Mouse (Mus musculus): ENCODE measurements at regions not wholly inside any gene's neighbourhood (a gene's known extent, or its start where the extent isn't known, plus 50 kb on each side); places are given as distances from the start of the nearest gene placed in this dataset.

DNA sequence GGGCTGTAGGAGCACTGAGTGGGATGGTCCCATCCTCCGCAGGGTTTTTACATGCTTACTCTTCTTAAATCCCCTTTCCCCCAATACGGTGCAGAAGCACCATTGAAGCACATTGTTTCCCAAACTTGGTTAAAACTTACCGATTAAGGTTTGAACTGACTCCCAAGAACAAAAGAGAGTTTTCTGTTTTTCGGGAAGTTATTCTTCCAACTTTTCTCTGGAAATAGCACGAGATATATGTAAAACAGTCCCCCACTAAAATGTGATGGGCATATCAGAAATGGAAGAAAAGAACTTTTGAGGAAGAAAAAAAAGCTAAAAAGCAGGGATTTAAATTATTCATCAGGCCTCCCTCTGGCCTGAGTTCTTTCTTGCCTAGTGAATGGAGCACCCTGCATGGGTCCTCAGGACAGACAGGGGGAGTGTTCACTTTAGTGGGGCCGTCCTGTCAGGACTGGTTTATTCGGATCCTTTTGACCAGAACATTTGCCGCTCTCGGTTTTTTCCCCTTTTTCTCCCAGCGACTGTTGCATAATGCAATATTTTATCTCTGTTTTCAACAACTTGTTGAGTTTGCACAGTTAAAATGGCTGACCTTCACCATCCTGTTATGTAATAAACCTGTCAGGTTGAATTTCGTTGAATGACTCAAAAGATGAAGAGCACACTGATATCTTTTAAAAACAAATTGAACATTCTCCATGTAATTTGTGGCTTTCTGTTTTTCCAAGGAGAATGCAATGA is 187.4 kb upstream of the Dnajc24 start:
- Histone ChIP-seq H3K4me2 (no peak overlapping the region), H3K36me3 (replicated peaks) (no peaks in the 10 kb centered on the region), H3K4me1 (peaks cover 20% of the 10 kb centered on the region), H3K27ac (no peak overlapping the region), H3K9me3 (no peaks in the 10 kb centered on the region), H3K4me3 (no peak overlapping the region), H3K9ac (no peak overlapping the region), H3K27me3 (replicated peaks) (peaks cover 9% of the 10 kb centered on the region)
- 14% methylated on average over 11 of the region's 11 CpGs for WGBS
- no peak for ATAC-seq (replicated peaks)

GRCm38 (mm10) chr2:106183651-106184050 is 180.3 kb upstream of the Dnajc24 start:
- Histone ChIP-seq H3K4me1 (no peaks in the 10 kb centered on the region), H3K36me3 (replicated peaks) (no peaks in the 10 kb centered on the region), H3K9me3 (no peaks in the 10 kb centered on the region), H3K4me2 (peak overlapping the region; percentile 21; the same call in 1 of the 2 replicates), H3K27ac (no peak overlapping the region), H3K27me3 (replicated peaks) (0 out of 2 replicates have a peak, but pooled peaks cover 3% of the 10 kb centered on the region), H3K9ac (no peak overlapping the region), H3K4me3 (no peak overlapping the region)
- no peak; the same call in 1 of the 2 replicates for ATAC-seq (replicated peaks)
- WGBS, result 63% methylated on average over 16 of the region's 16 CpGs

- Histone ChIP-seq H3K4me2 (peak overlapping the region; percentile 43), H3K9ac (no peak overlapping the region), H3K36me3 (replicated peaks) (no peaks in the 10 kb centered on the region), H3K4me3 (peak overlapping the region; percentile 13; the same call in 1 of the 2 replicates), H3K4me1 (no peaks in the 10 kb centered on the region), H3K9me3 (no peaks in the 10 kb centered on the region), H3K27ac (no peak overlapping the region), H3K27me3 (replicated peaks) (no peaks in the 10 kb centered on the region)
- 7% methylated on average over 9 of the region's 10 CpGs for WGBS
- peak; percentile 72 for ATAC-seq (replicated peaks)
Observed at GRCm38 (mm10) chr2:106182051-106182450, 178.7 kb upstream of the Dnajc24 start.

DNA sequence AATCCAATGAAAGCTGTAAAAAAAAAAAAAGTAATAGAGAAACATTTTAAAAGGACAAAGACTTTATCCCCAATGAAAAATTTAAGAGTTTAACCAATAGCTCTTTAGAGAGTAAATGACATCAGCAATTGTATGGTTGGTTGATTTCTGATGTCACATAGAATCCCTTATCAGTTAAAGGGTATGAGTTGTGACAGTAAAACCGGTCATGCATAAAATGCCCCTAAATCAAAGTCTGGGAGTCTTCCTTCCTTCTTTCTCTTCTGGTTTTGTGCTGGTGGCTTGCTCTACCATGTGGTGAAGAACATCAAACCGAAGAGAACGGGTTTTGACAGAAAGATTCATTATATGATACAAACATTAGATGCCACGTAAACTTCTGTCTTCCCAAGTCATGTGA is 159.3 kb upstream of the Dnajc24 start:
- WGBS, result 80% methylated on average over 4 of the region's 4 CpGs
- no peaks in the 10 kb centered on the region for H3K36me3 ChIP-seq (replicated peaks)
- no peak for ATAC-seq (replicated peaks)
- H3K4me3 ChIP-seq, result no peak overlapping the region
- H3K9ac ChIP-seq, result no peak overlapping the region
- H3K4me2 ChIP-seq, result no peak overlapping the region
- no peaks in the 10 kb centered on the region for H3K9me3 ChIP-seq
- no peak overlapping the region for H3K27ac ChIP-seq
- no peaks in the 10 kb centered on the region for H3K27me3 ChIP-seq (replicated peaks)
- no peaks in the 10 kb centered on the region for H3K4me1 ChIP-seq

DNA sequence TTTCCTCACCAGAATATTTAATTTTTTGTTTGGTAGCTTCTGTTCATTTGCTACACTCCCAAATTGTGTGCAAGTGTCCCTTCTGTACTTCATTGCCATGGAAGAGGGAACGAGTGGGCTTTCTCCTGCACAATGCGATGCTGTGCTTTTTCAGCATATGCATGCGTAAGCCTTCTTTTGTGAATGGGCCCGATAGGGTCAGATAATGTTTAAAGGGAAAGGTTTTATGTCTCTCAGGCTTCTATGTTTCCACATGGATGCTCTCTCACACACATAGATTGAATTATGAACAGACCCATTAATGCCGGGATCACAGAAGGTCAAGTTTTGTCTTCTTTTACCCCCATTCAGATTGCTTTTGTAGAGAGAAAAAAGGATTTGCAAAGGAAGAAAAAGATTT is 158.5 kb upstream of the Dnajc24 start:
- H3K9me3 ChIP-seq, result no peaks in the 10 kb centered on the region
- no peak overlapping the region for H3K9ac ChIP-seq
- H3K27ac ChIP-seq, result no peak overlapping the region
- no peaks in the 10 kb centered on the region for H3K36me3 ChIP-seq (replicated peaks)
- no peaks in the 10 kb centered on the region for H3K27me3 ChIP-seq (replicated peaks)
- no peak for ATAC-seq (replicated peaks)
- no peak overlapping the region for H3K4me2 ChIP-seq
- H3K4me1 ChIP-seq, result no peaks in the 10 kb centered on the region
- no peak overlapping the region for H3K4me3 ChIP-seq
- WGBS, result 34% methylated on average over 5 of the region's 5 CpGs

DNA sequence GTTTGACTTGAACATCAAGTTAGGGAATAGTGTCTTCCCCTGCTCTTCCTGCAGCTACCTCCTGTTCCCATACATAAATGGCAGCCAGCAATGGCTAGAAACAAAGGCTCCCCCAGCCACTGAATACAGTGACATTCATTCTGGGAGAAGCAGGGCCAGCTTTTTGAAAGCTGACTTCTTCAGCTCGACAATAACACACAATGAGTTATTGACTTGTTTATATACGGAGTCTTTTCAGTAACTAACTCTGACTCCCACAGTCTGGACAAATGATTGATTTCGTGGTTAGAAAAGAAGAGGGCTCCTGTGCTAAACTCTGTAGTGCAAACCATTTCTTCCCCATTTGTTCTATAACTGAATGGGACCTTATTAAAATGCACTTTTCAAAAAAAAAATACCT is 146.4 kb upstream of the Dnajc24 start:
- Histone ChIP-seq H3K27ac (no peak overlapping the region), H3K27me3 (replicated peaks) (no peaks in the 10 kb centered on the region), H3K4me2 (no peak overlapping the region), H3K4me1 (no peaks in the 10 kb centered on the region), H3K9ac (no peak overlapping the region), H3K4me3 (no peak overlapping the region), H3K36me3 (replicated peaks) (no peaks in the 10 kb centered on the region), H3K9me3 (no peaks in the 10 kb centered on the region)
- 33% methylated on average over 3 of the region's 3 CpGs for WGBS
- no peak for ATAC-seq (replicated peaks)

GRCm38 (mm10) chr2:106140931-106141330 is 137.6 kb upstream of the Dnajc24 start:
- ATAC-seq (replicated peaks), result no peak
- Histone ChIP-seq H3K27me3 (replicated peaks) (no peaks in the 10 kb centered on the region), H3K9ac (no peak overlapping the region), H3K4me1 (no peaks in the 10 kb centered on the region), H3K4me3 (no peak overlapping the region), H3K9me3 (no peaks in the 10 kb centered on the region), H3K4me2 (no peak overlapping the region), H3K27ac (no peak overlapping the region), H3K36me3 (replicated peaks) (no peaks in the 10 kb centered on the region)
- WGBS, result 91% methylated on average over 5 of the region's 5 CpGs

DNA sequence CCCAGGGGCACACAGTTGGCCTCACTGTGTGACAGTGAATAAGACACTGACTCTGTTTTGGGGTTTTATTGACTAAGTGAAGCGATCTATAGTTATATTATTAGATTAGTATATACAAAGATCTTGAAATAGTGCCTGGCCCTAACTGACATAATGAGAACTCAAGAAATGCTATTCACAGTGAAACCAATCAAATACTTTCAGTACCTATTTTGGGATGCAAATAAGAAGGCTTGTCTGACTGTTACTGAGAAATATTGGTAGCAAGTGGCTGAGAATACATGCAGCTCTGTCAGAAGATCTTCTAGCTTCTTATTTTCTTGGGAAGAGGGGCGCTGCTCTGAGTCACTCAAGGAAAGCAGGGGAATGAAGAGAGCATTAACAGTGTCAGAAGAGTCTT is 97.7 kb upstream of the Dnajc24 start:
- H3K9me3 ChIP-seq, result no peaks in the 10 kb centered on the region
- H3K4me1 ChIP-seq, result no peaks in the 10 kb centered on the region
- 92% methylated on average over 2 of the region's 2 CpGs for WGBS
- no peak overlapping the region for H3K4me3 ChIP-seq
- H3K36me3 ChIP-seq (replicated peaks), result no peaks in the 10 kb centered on the region
- no peak overlapping the region for H3K4me2 ChIP-seq
- no peak overlapping the region for H3K27ac ChIP-seq
- ATAC-seq (replicated peaks), result no peak
- no peaks in the 10 kb centered on the region for H3K27me3 ChIP-seq (replicated peaks)
- H3K9ac ChIP-seq, result no peak overlapping the region

DNA sequence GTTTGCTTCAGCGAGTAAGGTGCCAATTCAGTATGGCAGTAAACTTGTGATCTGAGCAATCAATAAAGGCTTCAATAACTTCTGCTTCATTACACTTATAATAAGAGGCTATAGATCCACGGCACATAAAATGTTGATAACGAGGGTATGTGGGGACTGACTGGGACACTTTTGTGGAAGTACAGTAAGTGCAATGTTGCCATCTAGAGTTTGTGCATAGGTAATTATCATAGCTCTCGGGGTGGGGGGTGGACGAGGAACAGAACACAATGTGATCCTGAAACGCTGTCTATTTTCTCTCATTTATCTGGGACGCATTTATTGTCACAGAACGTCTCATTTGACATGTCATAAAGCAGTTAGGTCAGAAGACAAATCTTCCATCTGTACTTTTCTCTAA is 82.8 kb upstream of the Dnajc24 start:
- H3K4me1 ChIP-seq, result peaks cover 8% of the 10 kb centered on the region
- H3K9ac ChIP-seq, result no peak overlapping the region
- no peaks in the 10 kb centered on the region for H3K9me3 ChIP-seq
- 40% methylated on average over 8 of the region's 8 CpGs for WGBS
- H3K4me2 ChIP-seq, result no peak overlapping the region
- H3K36me3 ChIP-seq (replicated peaks), result no peaks in the 10 kb centered on the region
- H3K27me3 ChIP-seq (replicated peaks), result no peaks in the 10 kb centered on the region
- H3K4me3 ChIP-seq, result no peak overlapping the region
- H3K27ac ChIP-seq, result no peak overlapping the region
- ATAC-seq (replicated peaks), result no peak; the same call in 1 of the 2 replicates

DNA sequence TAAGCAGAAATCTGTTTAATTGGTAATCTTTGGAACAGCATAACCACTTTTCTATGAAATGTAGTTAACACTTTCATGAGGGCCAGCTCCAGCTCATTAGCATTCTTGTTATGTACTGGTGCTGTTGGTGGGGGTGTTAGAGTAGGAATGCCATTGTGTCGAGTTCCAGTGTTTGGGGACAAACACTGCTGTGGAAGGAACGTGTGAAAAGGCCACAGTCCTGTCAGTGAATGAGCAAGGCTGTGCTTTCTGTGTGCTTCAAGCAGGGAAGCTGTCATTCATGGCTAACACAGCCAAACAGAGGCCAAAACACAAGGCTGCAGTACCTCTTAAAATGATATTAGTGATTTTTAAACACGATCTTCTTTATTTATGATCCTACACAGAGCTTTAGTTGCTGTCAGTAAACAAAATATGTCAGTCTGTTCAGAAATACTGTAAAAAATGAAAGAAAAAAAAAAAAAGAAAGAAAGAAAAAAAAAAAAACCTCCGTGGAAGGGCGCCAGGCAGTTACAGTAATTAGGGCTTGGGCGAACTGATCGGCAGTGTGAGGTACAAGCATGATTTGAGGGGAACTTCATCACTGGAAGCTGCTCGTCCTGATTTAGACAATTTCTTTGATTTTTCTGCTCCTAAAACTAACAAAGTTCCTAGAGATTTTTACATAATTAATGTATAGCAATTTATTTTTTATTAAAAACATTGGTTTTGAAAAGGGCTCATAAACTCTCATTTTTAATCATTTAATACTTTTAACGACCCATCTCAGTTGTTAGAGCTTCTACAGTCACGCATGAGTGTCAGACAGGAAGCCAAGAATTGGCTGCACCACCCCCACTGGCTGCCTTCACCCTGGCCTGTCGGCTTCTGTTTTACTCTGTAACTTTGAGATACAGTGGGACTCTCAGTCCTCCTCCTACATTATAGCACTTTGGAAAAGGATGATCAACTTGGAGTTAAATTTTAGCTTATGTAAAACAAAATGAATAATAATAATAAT is 80.8 kb upstream of the Dnajc24 start:
- peak; percentile 86 for ATAC-seq (replicated peaks)
- no peaks in the 10 kb centered on the region for H3K27me3 ChIP-seq (replicated peaks)
- 8% methylated on average over 11 of the region's 11 CpGs for WGBS
- no peak overlapping the region for H3K4me3 ChIP-seq
- no peaks in the 10 kb centered on the region for H3K9me3 ChIP-seq
- no peak overlapping the region for H3K9ac ChIP-seq
- peak overlapping the region; percentile 18; the same call in 1 of the 2 replicates for H3K4me2 ChIP-seq
- H3K27ac ChIP-seq, result 0 out of 2 replicates have a peak overlapping the region, but pooled peaks have one; percentile 39
- no peaks in the 10 kb centered on the region for H3K36me3 ChIP-seq (replicated peaks)
- peaks cover 8% of the 10 kb centered on the region for H3K4me1 ChIP-seq

GRCm38 (mm10) chr2:106083001-106083400 is 79.7 kb upstream of the Dnajc24 start:
- Histone ChIP-seq H3K4me1 (peaks cover 8% of the 10 kb centered on the region), H3K4me2 (no peak overlapping the region), H3K4me3 (no peak overlapping the region), H3K27ac (no peak overlapping the region), H3K9ac (no peak overlapping the region), H3K27me3 (replicated peaks) (no peaks in the 10 kb centered on the region), H3K36me3 (replicated peaks) (no peaks in the 10 kb centered on the region), H3K9me3 (no peaks in the 10 kb centered on the region)
- ATAC-seq (replicated peaks), result no peak
- 34% methylated on average over 8 of the region's 8 CpGs for WGBS

GRCm38 (mm10) chr2:106081951-106082350 is 78.6 kb upstream of the Dnajc24 start:
- Histone ChIP-seq H3K36me3 (replicated peaks) (no peaks in the 10 kb centered on the region), H3K27ac (no peak overlapping the region), H3K4me3 (no peak overlapping the region), H3K4me2 (no peak overlapping the region), H3K9ac (no peak overlapping the region), H3K9me3 (no peaks in the 10 kb centered on the region), H3K4me1 (peaks cover 8% of the 10 kb centered on the region), H3K27me3 (replicated peaks) (no peaks in the 10 kb centered on the region)
- no peak for ATAC-seq (replicated peaks)
- WGBS, result under 1% methylated on average over 7 of the region's 7 CpGs

Measured in midbrain, embryonic 15.5 days (tissue).